Mouse (Mus musculus): ENCODE results near the gene Slc25a29. TPM values are rescaled to one million over a fixed set of nuclear protein-coding genes. Genes with fewer than 3 reads are reported as not detected.

Gene Slc25a29
- polyA plus RNA-seq, 1 experiment from 2014 or later, result 11.9 TPM

DNA sequence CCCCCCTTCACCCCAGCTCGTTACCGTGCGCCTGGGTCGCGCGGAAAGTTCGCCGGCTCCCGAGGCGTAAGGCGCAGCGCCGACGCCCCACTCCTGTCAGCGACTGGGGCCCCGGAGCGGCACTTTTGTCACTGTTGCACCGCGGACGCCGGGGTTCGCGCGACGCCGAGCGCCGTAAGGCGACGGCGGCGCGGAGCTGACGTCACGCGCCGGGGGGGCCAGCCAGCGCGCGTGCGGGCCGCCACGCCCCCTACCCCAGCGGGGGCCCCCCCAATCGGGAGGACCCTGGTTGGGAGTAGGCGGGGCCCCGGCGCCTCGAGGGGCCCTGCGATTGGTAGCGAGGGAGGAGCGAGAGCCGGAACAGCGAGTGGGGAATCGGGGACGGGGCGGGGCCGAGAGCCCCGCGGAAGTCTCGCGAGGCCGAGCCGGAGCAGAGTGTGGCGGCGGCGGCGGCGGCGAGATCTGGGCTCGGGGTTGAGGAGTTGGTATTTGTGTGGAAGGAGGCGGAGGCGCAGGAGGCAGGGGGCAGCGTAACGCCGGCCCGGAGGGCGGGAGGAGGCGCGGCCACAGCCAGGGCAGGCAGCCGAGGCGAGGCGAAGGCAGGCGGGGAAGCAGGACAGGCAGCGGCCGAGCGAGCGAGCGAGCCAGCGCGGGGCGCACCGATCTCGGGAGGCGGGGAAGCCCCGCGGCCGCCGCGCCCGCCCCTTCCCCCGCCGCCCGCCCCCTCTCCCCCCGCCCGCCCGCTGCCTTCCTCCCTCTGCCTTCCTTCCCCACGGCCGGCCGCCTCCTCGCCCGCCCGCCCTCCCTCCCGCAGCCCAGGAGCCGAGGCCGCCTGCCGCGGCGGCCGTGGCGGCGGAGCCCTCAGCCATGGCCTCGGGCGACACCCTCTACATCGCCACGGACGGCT, 42.9 kb downstream of the Slc25a29 start, which contains the start of gene Yy1:
Gene Yy1 (plus strand): TSS at position 428 of the 907 bp plus-strand sequence.
- H3K9ac ChIP-seq (replicated peaks; ENCODE audit: low read length), result peak within 1 kb of the TSS; percentile 91
- H3K27ac ChIP-seq (replicated peaks; ENCODE audit: low read depth, low read length), result peak within 1 kb of the TSS; percentile 99
- under 1% methylated on average over 86 of the region's 127 CpGs for WGBS
- peak within 1 kb of the TSS; percentile 36 for H3K4me2 ChIP-seq (ENCODE audit: low read depth, low read length)
- H3K4me1 ChIP-seq (ENCODE audit: control insufficient read depth, insufficient read depth, low read length), result peaks cover 5% of the 10 kb centered on the region; the same call in 1 of the 2 replicates
- peak; percentile 98 for DNase-seq (ENCODE audit: low spot score)
- no peaks in the 10 kb centered on the region for H3K9me3 ChIP-seq (replicated peaks; ENCODE audit: control insufficient read depth, low read length)
- H3K36me3 ChIP-seq (replicated peaks; ENCODE audit: control insufficient read depth, insufficient read depth, low read depth, low read length), result no peaks in the 10 kb centered on the region
- ATAC-seq (replicated peaks; ENCODE audit: insufficient number of reproducible peaks, low FRiP score, low TSS enrichment, low read depth), result peak; percentile 91
- H3K27me3 ChIP-seq (ENCODE audit: control insufficient read depth, insufficient read depth, low read length), result no peaks in the 10 kb centered on the region
- peak within 1 kb of the TSS; percentile 99 for H3K4me3 ChIP-seq (ENCODE audit: low read depth, low read length)

DNA sequence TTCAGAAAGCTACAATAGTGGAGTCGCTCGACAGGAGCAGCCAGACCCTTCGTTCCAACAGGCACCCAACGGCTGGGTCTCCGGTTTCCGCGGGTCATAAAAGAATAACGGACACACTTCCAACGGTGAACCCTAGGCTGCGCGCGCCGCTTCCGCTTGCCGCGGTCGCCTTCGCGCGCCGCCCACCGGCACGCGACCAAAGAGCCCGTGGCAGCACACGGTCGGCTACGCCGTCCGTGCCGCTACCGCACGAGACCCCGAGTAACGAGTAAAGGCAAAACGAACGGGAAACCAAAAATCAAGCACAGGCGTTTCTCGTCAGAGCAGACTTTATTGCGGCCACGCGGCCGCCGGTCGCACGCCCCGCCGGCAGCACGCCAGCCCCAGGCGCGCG, 43.5 kb downstream of the Slc25a29 start:
- Histone ChIP-seq H3K36me3 (replicated peaks; ENCODE audit: control insufficient read depth, insufficient read depth, low read depth, low read length) (no peaks in the 10 kb centered on the region), H3K9ac (replicated peaks; ENCODE audit: low read length) (peak overlapping the region; percentile 83), H3K4me2 (ENCODE audit: low read depth, low read length) (peak overlapping the region; percentile 34), H3K4me3 (ENCODE audit: low read depth, low read length) (peak overlapping the region; percentile 99), H3K4me1 (ENCODE audit: control insufficient read depth, insufficient read depth, low read length) (peaks cover 5% of the 10 kb centered on the region; the same call in 1 of the 2 replicates), H3K9me3 (replicated peaks; ENCODE audit: control insufficient read depth, low read length) (no peaks in the 10 kb centered on the region), H3K27ac (replicated peaks; ENCODE audit: low read depth, low read length) (peak overlapping the region; percentile 99), H3K27me3 (ENCODE audit: control insufficient read depth, insufficient read depth, low read length) (no peaks in the 10 kb centered on the region)
- DNase-seq (ENCODE audit: low spot score) (peak; percentile 88), ATAC-seq (replicated peaks; ENCODE audit: insufficient number of reproducible peaks, low FRiP score, low TSS enrichment, low read depth) (0 out of 2 replicates have a peak, but pooled peaks have one; percentile 1)
- under 1% methylated on average over 52 of the region's 52 CpGs for whole genome bisulfite sequencing

DNA sequence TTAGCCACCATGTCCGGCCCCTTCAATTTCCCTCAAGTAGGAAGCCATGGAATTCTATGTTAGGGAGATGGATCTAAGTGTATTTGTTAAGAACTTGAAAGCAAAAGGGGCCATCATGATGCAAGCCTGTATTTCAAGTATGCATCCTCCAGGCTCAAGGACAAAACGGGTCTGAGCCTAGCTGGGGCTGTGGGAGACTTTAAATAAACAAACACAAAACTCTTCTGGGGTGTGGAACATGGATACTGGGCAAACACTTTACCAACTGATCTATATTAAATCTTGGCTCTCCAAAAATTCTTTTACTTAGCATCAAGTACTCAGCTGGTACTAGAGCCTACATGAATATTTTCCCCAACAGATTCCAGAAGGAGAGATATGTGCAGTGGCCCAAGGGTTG, 48.4 kb downstream of the Slc25a29 start:
- DNase-seq (ENCODE audit: low spot score), result no peak
- ATAC-seq (replicated peaks; ENCODE audit: insufficient number of reproducible peaks, low FRiP score, low TSS enrichment, low read depth), result no peak
- Histone ChIP-seq H3K4me3 (ENCODE audit: low read depth, low read length) (no peak overlapping the region), H3K4me2 (ENCODE audit: low read depth, low read length) (no peak overlapping the region), H3K4me1 (ENCODE audit: control insufficient read depth, insufficient read depth, low read length) (peaks cover 3% of the 10 kb centered on the region; the same call in 1 of the 2 replicates), H3K27ac (replicated peaks; ENCODE audit: low read depth, low read length) (no peak overlapping the region), H3K36me3 (replicated peaks; ENCODE audit: control insufficient read depth, insufficient read depth, low read depth, low read length) (no peaks in the 10 kb centered on the region), H3K9me3 (replicated peaks; ENCODE audit: control insufficient read depth, low read length) (no peaks in the 10 kb centered on the region), H3K27me3 (ENCODE audit: control insufficient read depth, insufficient read depth, low read length) (no peaks in the 10 kb centered on the region), H3K9ac (replicated peaks; ENCODE audit: low read length) (no peak overlapping the region)
- WGBS, result 89% methylated on average over 2 of the region's 2 CpGs

DNA sequence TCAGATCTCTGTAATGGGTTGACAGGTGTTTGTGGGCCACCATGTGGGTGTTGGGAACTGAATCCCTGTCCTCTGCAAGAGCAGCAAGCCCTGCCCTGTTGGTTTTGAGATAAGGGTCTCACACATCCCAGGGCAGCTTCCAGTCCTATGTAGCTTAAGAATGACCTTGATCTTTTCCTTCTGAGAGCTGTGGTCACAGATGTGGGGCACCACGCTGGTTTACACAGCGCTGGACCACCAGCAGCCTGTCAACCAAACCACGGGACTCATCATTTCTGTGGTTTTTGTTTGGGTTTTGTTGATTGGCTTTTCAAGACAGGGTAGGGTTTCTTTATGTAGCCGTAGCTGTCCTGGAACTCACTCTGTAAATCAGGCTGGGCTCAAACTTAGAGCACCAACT, 50.5 kb downstream of the Slc25a29 start:
- H3K4me2 ChIP-seq (ENCODE audit: low read depth, low read length), result no peak overlapping the region
- no peak for ATAC-seq (replicated peaks; ENCODE audit: insufficient number of reproducible peaks, low FRiP score, low TSS enrichment, low read depth)
- WGBS, result 93% methylated on average over 4 of the region's 4 CpGs
- H3K9ac ChIP-seq (replicated peaks; ENCODE audit: low read length), result no peak overlapping the region
- no peak overlapping the region for H3K27ac ChIP-seq (replicated peaks; ENCODE audit: low read depth, low read length)
- no peak for DNase-seq (ENCODE audit: low spot score)
- H3K27me3 ChIP-seq (ENCODE audit: control insufficient read depth, insufficient read depth, low read length), result no peaks in the 10 kb centered on the region
- H3K4me3 ChIP-seq (ENCODE audit: low read depth, low read length), result no peak overlapping the region
- no peaks in the 10 kb centered on the region for H3K36me3 ChIP-seq (replicated peaks; ENCODE audit: control insufficient read depth, insufficient read depth, low read depth, low read length)
- no peaks in the 10 kb centered on the region for H3K9me3 ChIP-seq (replicated peaks; ENCODE audit: control insufficient read depth, low read length)
- H3K4me1 ChIP-seq (ENCODE audit: control insufficient read depth, insufficient read depth, low read length), result no peaks in the 10 kb centered on the region

DNA sequence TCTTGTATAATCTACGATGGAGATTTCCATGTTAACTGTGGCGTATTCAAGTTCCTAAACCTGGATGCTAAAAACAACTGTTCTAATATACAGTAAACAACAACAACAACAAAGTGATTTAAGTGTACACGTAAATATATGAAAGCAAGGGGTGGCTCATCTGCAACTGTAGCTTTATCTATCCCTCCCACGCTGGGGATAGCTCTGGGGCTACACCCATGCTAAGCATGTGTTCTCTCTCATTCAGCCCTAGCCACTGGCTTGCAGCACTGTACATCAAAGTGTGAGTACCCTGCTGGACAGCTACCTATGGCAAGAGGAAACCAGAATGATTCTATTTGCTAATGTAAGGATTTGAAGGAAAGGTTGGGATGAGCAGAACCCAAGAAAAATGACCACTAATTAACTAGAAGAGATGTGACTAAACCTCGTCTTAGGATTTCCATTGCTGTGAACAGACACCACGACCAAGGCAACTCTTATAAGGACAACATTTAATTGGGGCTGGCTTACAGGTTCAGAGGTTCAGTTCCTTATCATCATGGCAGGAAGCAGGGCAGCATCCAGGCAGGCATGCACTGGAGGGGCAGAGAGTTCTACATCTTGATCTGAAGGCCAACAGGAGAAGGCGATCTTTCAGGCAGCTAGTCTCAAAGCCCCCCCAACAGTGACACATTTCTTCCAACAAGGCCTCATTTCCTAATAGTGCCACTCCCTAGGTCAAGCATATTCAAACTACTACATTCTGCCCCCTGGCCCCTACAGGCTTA, 55.4 kb downstream of the Slc25a29 start:
- H3K27ac ChIP-seq (replicated peaks; ENCODE audit: low read depth, low read length), result no peak overlapping the region
- 93% methylated on average over 7 of the region's 7 CpGs for WGBS
- no peaks in the 10 kb centered on the region for H3K27me3 ChIP-seq (ENCODE audit: control insufficient read depth, insufficient read depth, low read length)
- H3K4me1 ChIP-seq (ENCODE audit: control insufficient read depth, insufficient read depth, low read length), result no peaks in the 10 kb centered on the region
- peaks cover 3% of the 10 kb centered on the region; the same call in 1 of the 2 replicates for H3K36me3 ChIP-seq (replicated peaks; ENCODE audit: control insufficient read depth, insufficient read depth, low read depth, low read length)
- no peaks in the 10 kb centered on the region for H3K9me3 ChIP-seq (replicated peaks; ENCODE audit: control insufficient read depth, low read length)
- H3K9ac ChIP-seq (replicated peaks; ENCODE audit: low read length), result no peak overlapping the region
- no peak for DNase-seq (ENCODE audit: low spot score)
- no peak overlapping the region for H3K4me3 ChIP-seq (ENCODE audit: low read depth, low read length)
- no peak for ATAC-seq (replicated peaks; ENCODE audit: insufficient number of reproducible peaks, low FRiP score, low TSS enrichment, low read depth)
- H3K4me2 ChIP-seq (ENCODE audit: low read depth, low read length), result no peak overlapping the region

MicroRNAs encoded within 50 kb of the gene (microRNA counts, 519-probe panel; counts per million panel counts)
- microRNA mmu-miR-345-3p (not detected), microRNA mmu-miR-345-5p (3,365 counts per million, percentile 46 among the panel's probes with 10 or more counts)

Small RNAs within 50 kb of the gene (microRNA-seq; reads per million reads assigned to microRNA genes)
- 183 reads per million, percentile 50 among the genes with 10 or more reads in this experiment for gene Mir345 (ENCODE audit: borderline number of aligned reads)

Other genes starting within 250 kb of the Slc25a29 start
- 0.45 and 0.57 TPM in 2 replicates for gene Degs2, start 133.6 kb downstream of the Slc25a29 start, polyA plus RNA-seq (2014; fragmentation: Nextera tagmentation; extraction: Ambion mirVana)
- 19.3 and 20.2 TPM in 2 replicates for gene Yy1, start 42.9 kb downstream of the Slc25a29 start, polyA plus RNA-seq (2014; fragmentation: Nextera tagmentation; extraction: Ambion mirVana)
- gene Slc25a47, start 163 bp upstream of the Slc25a29 start, polyA plus RNA-seq (2014; fragmentation: Nextera tagmentation; extraction: Ambion mirVana), result 11.8 and 13.2 TPM in 2 replicates
- gene Wdr25, start 57.7 kb upstream of the Slc25a29 start, polyA plus RNA-seq (2014; fragmentation: Nextera tagmentation; extraction: Ambion mirVana), result 4.1 and 5.6 TPM in 2 replicates
- gene Wars, start 58.3 kb upstream of the Slc25a29 start, polyA plus RNA-seq (2014; fragmentation: Nextera tagmentation; extraction: Ambion mirVana), result 113 and 118 TPM in 2 replicates
- gene Begain, start 232.3 kb upstream of the Slc25a29 start, polyA plus RNA-seq (2014; fragmentation: Nextera tagmentation; extraction: Ambion mirVana), result 4.9 and 5.3 TPM in 2 replicates

All from embryonic facial prominence, embryonic 11.5 days (tissue).